Mouse (Mus musculus): ENCODE data around the gene Acot8. TPM values are rescaled to one million over a fixed set of nuclear protein-coding genes. Genes with fewer than 3 reads are reported as not detected.

Acot8 gene
- total and polyA plus RNA-seq, 3 experiments = 11.9 to 26.8 (median 15.8) TPM

GRCm38 (mm10) chr2:164781876-164782275 lies 22.8 kb downstream of the Acot8 start:
- dilution Hi-C loops (cut with MboI; ENCODE audit: extremely low pct_ligation_motif_present, extremely low pct_unique_long_range_greater_than_20kb, low sequenced_read_pairs) = no loop called here
- Histone ChIP-seq H3K4me2 (ENCODE audit: insufficient read depth, low read depth, poor library complexity, severe bottlenecking) (no peak overlapping the region), H3K36me3 (replicated peaks in 1 of 2; ENCODE audit: control insufficient read depth in 1 of 2, insufficient read depth in 1 of 2, low read length in 1 of 2) (no peaks in the 10 kb centered on the region), H3K9ac (ENCODE audit: insufficient read depth, low read depth) (no peak overlapping the region), H3K9me3 (replicated peaks; ENCODE audit: low read length) (no peaks in the 10 kb centered on the region), H3K27ac (ENCODE audit: insufficient read depth, low read depth) (no peak overlapping the region), H3K4me1 (ENCODE audit: control insufficient read depth in 1 of 2, insufficient read depth in 2 of 2) (peaks cover 7 to 16% of the 10 kb centered on the region in 2 experiments), H3K4me3 (replicated peaks in 1 of 3; ENCODE audit: low read depth in 2 of 3, low read length in 2 of 3, poor library complexity in 1 of 3) (no peak overlapping the region), H3K27me3 (replicated peaks) (peaks cover 64% of the 10 kb centered on the region), H3K79me2 (replicated peaks; ENCODE audit: control insufficient read depth, extremely low read depth, insufficient read depth, poor library complexity, severe bottlenecking) (no peaks in the 10 kb centered on the region)
- in situ Hi-C loops (cut with MboI; ENCODE audit: low pct_ligation_motif_present, low pct_unique_long_range_greater_than_20kb, low sequenced_read_pairs) = no loop called here
- no peak for TF ChIP-seq PAX5 (IDR thresholded peaks at IDR 0.05; ENCODE audit: low read length)
- no peak for TF ChIP-seq MEF2A (IDR thresholded peaks at IDR 0.05; ENCODE audit: borderline replicate concordance, low read depth, low read length)
- TF ChIP-seq ZNF384 (IDR thresholded peaks at IDR 0.05; ENCODE audit: low read depth, low read length) = no peak
- TF ChIP-seq CTCF (conservative IDR thresholded peaks at IDR 0.05 in 1 of 2, IDR thresholded peaks at IDR 0.05 in 1 of 2; ENCODE audit: low read depth in 2 of 2, low read length in 2 of 2) = no peak
- TF ChIP-seq TBP (conservative IDR thresholded peaks at IDR 0.05; ENCODE audit: low read depth, low read length) = no peak
- TF ChIP-seq NELFE (IDR thresholded peaks at IDR 0.05; ENCODE audit: low read depth, low read length) = no peak
- TF ChIP-seq CHD1 (IDR thresholded peaks at IDR 0.05; ENCODE audit: low read depth, low read length) = no peak
- no peak for TF ChIP-seq IRF4 (IDR thresholded peaks at IDR 0.05; ENCODE audit: low read depth, low read length)
- no peak for TF ChIP-seq RCOR1 (conservative IDR thresholded peaks at IDR 0.05; ENCODE audit: low read depth, low read length)
- no peak for DNase-seq (ENCODE audit: extremely low read depth)

GRCm38 (mm10) chr2:164779481-164780086 lies 25.1 kb downstream of the Acot8 start, which contains the start of gene Tnnc2:
Tnnc2 (minus strand) TSS chr2:164779967.
- H3K9me3 ChIP-seq (replicated peaks; ENCODE audit: low read length) = no peaks in the 10 kb centered on the region
- peaks cover 0 to under 1% of the 10 kb centered on the region in 2 experiments; a peak in 2 of 4 replicates for H3K4me1 ChIP-seq (ENCODE audit: control insufficient read depth in 1 of 2, insufficient read depth in 2 of 2)
- no peak within 1 kb of the TSS for H3K4me2 ChIP-seq (ENCODE audit: insufficient read depth, low read depth, poor library complexity, severe bottlenecking)
- TF ChIP-seq BHLHE40 (IDR thresholded peaks at IDR 0.05; ENCODE audit: low read depth, low read length) = no peak
- no peak for TF ChIP-seq TCF12 (IDR thresholded peaks at IDR 0.05; ENCODE audit: low read depth, low read length)
- TF ChIP-seq USF2 (conservative IDR thresholded peaks at IDR 0.05; ENCODE audit: low read depth, low read length) = no peak
- no peak for TF ChIP-seq ELF1 (IDR thresholded peaks at IDR 0.05; ENCODE audit: low read depth, low read length)
- no peak for TF ChIP-seq EP300 (IDR thresholded peaks at IDR 0.05; ENCODE audit: low read length)
- TF ChIP-seq SIN3A (IDR thresholded peaks at IDR 0.05; ENCODE audit: low read length) = no peak
- TF ChIP-seq NRF1 (IDR thresholded peaks at IDR 0.05; ENCODE audit: low read depth, low read length) = no peak
- TF ChIP-seq GABPA (IDR thresholded peaks at IDR 0.05; ENCODE audit: insufficient replicate concordance, low read depth, low read length) = no peak
- TF ChIP-seq HCFC1 (IDR thresholded peaks at IDR 0.05; ENCODE audit: low read depth, low read length) = no peak
- TF ChIP-seq E2F4 (IDR thresholded peaks at IDR 0.05; ENCODE audit: insufficient replicate concordance, low read depth, low read length) = no peak
- no peak for TF ChIP-seq JUN (IDR thresholded peaks at IDR 0.05; ENCODE audit: insufficient read depth, low read depth, low read length)
- TF ChIP-seq ZMIZ1 (IDR thresholded peaks at IDR 0.05; ENCODE audit: low read depth, low read length) = no peak
- TF ChIP-seq UBTF (IDR thresholded peaks at IDR 0.05; ENCODE audit: low read depth, low read length) = no peak
- TF ChIP-seq CHD2 (IDR thresholded peaks at IDR 0.05; ENCODE audit: low read length) = no peak
- no peak for TF ChIP-seq MYC (IDR thresholded peaks at IDR 0.05; ENCODE audit: low read depth, low read length)
- TF ChIP-seq POLR2A (IDR thresholded peaks at IDR 0.05; ENCODE audit: low read depth, low read length) = no peak
- TF ChIP-seq RCOR1 (conservative IDR thresholded peaks at IDR 0.05; ENCODE audit: low read depth, low read length) = no peak
- no peaks in the 10 kb centered on the region for H3K79me2 ChIP-seq (replicated peaks; ENCODE audit: control insufficient read depth, extremely low read depth, insufficient read depth, poor library complexity, severe bottlenecking)
- H3K4me3 ChIP-seq (replicated peaks in 1 of 3; ENCODE audit: low read depth in 2 of 3, low read length in 2 of 3, poor library complexity in 1 of 3) = no peak within 1 kb of the TSS
- in situ Hi-C loops (cut with MboI; ENCODE audit: low pct_ligation_motif_present, low pct_unique_long_range_greater_than_20kb, low sequenced_read_pairs) = no loop called here
- no peak within 1 kb of the TSS for H3K27ac ChIP-seq (ENCODE audit: insufficient read depth, low read depth)
- dilution Hi-C loops (cut with MboI; ENCODE audit: extremely low pct_ligation_motif_present, extremely low pct_unique_long_range_greater_than_20kb, low sequenced_read_pairs) = no loop called here
- H3K9ac ChIP-seq (ENCODE audit: insufficient read depth, low read depth) = no peak within 1 kb of the TSS
- H3K27me3 ChIP-seq (replicated peaks) = peaks cover 66% of the 10 kb centered on the region
- no peaks in the 10 kb centered on the region for H3K36me3 ChIP-seq (replicated peaks in 1 of 2; ENCODE audit: control insufficient read depth in 1 of 2, insufficient read depth in 1 of 2, low read length in 1 of 2)
- DNase-seq (ENCODE audit: extremely low read depth) = no peak

All from CH12.LX (cell line).